Mouse (Mus musculus) thymus, adult 2 months (tissue): ENCODE data around the gene Pkd1.

Source experiments
- CTCF ChIP-seq: fragments of 200-500 bp; IDR thresholded peaks from 2 replicates; pipeline ENCODE4 v1.5.1; 2012; ENCODE audit warnings: mild to moderate bottlenecking, control low read depth, low read length, moderate library complexity, borderline replicate concordance; ENCODE audit not compliant: control insufficient read depth, poor library complexity, insufficient read depth; ENCODE audit errors: extremely low read depth
- POLR2A ChIP-seq: fragments of 200-500 bp; IDR thresholded peaks from 2 replicates; pipeline ENCODE4 v1.6.1; 2012; ENCODE audit warnings: mild to moderate bottlenecking, low read length, control low read depth, moderate library complexity; ENCODE audit not compliant: control insufficient read depth, poor library complexity, insufficient read depth; ENCODE audit errors: extremely low read depth

DNA sequence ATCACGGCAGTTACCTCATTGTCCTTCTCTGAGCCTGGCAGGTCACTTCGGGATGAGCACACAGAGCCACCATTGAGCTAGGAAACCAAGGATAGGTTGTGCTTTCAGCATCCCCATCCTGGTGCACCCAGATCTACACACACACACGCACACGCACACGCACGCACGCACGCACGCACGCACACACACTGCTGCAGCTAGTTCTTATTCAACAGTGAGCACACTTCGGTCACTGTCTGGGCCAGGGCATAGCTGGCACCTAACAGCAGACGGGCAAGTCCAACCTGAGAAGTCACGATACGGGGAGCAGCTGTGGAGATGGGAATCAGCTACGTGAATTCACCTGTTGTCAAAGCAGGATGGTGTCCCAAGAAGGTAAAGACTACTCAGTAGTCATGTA, 90.9 kb downstream of the Pkd1 start:
- no peak for TF ChIP-seq CTCF
- no peak for TF ChIP-seq POLR2A
